Mouse (Mus musculus) midbrain, embryonic 11.5 days (tissue): ENCODE data around the gene Ywhag. TPM values are rescaled to one million over a fixed set of nuclear protein-coding genes. Genes with fewer than 3 reads are reported as not detected.

Source experiments
- ATAC-seq: fragments of 200-750 bp; cut with Nextera tagmentation; 2 replicates; pipeline ENCODE4 v1.8.0; 2017; ENCODE audit warnings: moderate TSS enrichment, moderate library complexity; ENCODE audit not compliant: low FRiP score
- DNase-seq: peaks from one replicate; pipeline ENCODE4 v3.0.0; 2015; ENCODE audit warnings: low spot score; ENCODE audit errors: missing footprints
- H3K27ac ChIP-seq: fragments of 300-500 bp; sonication (generic); 2 replicates; pipeline ENCODE4 v1.5.1; 2014; ENCODE audit warnings: low read depth, low read length
- H3K27me3 ChIP-seq: fragments of 300-500 bp; sonication (generic); 2 replicates; pipeline ENCODE4 v1.6.1; 2014; ENCODE audit warnings: mild to moderate bottlenecking, low read length, moderate library complexity, mixed read lengths; ENCODE audit not compliant: control insufficient read depth, insufficient read depth
- H3K36me3 ChIP-seq: fragments of 300-500 bp; sonication (generic); 2 replicates; pipeline ENCODE4 v1.6.1; 2014; ENCODE audit warnings: mild to moderate bottlenecking, low read length, moderate library complexity, mixed read lengths; ENCODE audit not compliant: control insufficient read depth, insufficient read depth
- H3K4me1 ChIP-seq: fragments of 300-500 bp; sonication (generic); 2 replicates; pipeline ENCODE4 v1.6.1; 2014; ENCODE audit warnings: low read length; ENCODE audit not compliant: control insufficient read depth, insufficient read depth
- H3K4me2 ChIP-seq: fragments of 300-500 bp; sonication (generic); 2 replicates; pipeline ENCODE4 v1.6.1; 2014; ENCODE audit warnings: mild to moderate bottlenecking, moderate library complexity
- H3K4me3 ChIP-seq: fragments of 300-500 bp; sonication (generic); 2 replicates; pipeline ENCODE4 v1.5.1; 2014; ENCODE audit warnings: low read depth, low read length
- H3K9ac ChIP-seq: fragments of 300-500 bp; sonication (generic); 2 replicates; pipeline ENCODE4 v1.6.1; 2014; ENCODE audit warnings: low read length
- H3K9me3 ChIP-seq: fragments of 300-500 bp; sonication (generic); 2 replicates; pipeline ENCODE4 v1.6.1; 2016; ENCODE audit warnings: low read length; ENCODE audit not compliant: control insufficient read depth
- WGBS: fragments of 180-500 bp; shearing (Covaris S2); extraction: QIAGEN DNeasy Blood & Tissue Kit; methylation state at CpG from one replicate; pipeline ENCODE4 v1.1.7; 2014; 5-methylcytosine and 5-hydroxymethylcytosine counted together
- polyA plus RNA-seq: library from polyadenylated mRNA; unstranded; fragments of >200 nt; fragmentation: Nextera tagmentation; extraction: Ambion mirVana; gene quantifications from 2 replicates; pipeline ENCODE4 v1.2.1, GENCODE M21; 2014

Gene Ywhag
- polyA plus RNA-seq, 1 experiment from 2014 or later = 182 TPM

GRCm38 (mm10) chr5:135966866-135967265, 32.5 kb upstream of the Ywhag start:
- Histone ChIP-seq H3K9me3 (no peaks in the 10 kb centered on the region), H3K36me3 (no peaks in the 10 kb centered on the region), H3K4me3 (no peak overlapping the region), H3K27me3 (peaks cover 5% of the 10 kb centered on the region; the same call in 1 of the 2 replicates), H3K4me1 (peaks cover 8% of the 10 kb centered on the region), H3K27ac (no peak overlapping the region), H3K9ac (no peak overlapping the region), H3K4me2 (no peak overlapping the region)
- WGBS = 67% methylated on average over 9 of the region's 9 CpGs
- no peak for DNase-seq
- no peak for ATAC-seq

- no peak overlapping the region for H3K4me3 ChIP-seq
- H3K9ac ChIP-seq = 0 out of 2 replicates have a peak overlapping the region, but pooled peaks have one; percentile 16
- peaks cover 5% of the 10 kb centered on the region; the same call in 1 of the 2 replicates for H3K27me3 ChIP-seq
- WGBS = 13% methylated on average over 24 of the region's 24 CpGs
- H3K27ac ChIP-seq = no peak overlapping the region
- H3K4me1 ChIP-seq = peaks cover 10% of the 10 kb centered on the region
- ATAC-seq = no peak
- DNase-seq = no peak
- H3K4me2 ChIP-seq = no peak overlapping the region
- H3K36me3 ChIP-seq = no peaks in the 10 kb centered on the region
- no peaks in the 10 kb centered on the region for H3K9me3 ChIP-seq
Measured at GRCm38 (mm10) chr5:135965501-135965930, 31.1 kb upstream of the Ywhag start.

- peak; percentile 87 for DNase-seq
- Histone ChIP-seq H3K4me3 (peak overlapping the region; percentile 42), H3K27me3 (peaks cover 5% of the 10 kb centered on the region; the same call in 1 of the 2 replicates), H3K9ac (peak overlapping the region; percentile 74), H3K36me3 (no peaks in the 10 kb centered on the region), H3K4me1 (peaks cover 10% of the 10 kb centered on the region), H3K4me2 (peak overlapping the region; percentile 69), H3K27ac (peak overlapping the region; percentile 69), H3K9me3 (no peaks in the 10 kb centered on the region)
- ATAC-seq = no peak
- WGBS = 4% methylated on average over 6 of the region's 6 CpGs
Measured at GRCm38 (mm10) chr5:135963280-135963627, 28.8 kb upstream of the Ywhag start.

- H3K4me2 ChIP-seq = peak overlapping the region; percentile 69
- ATAC-seq (peak; percentile 96), DNase-seq (peak; percentile 99)
- no peaks in the 10 kb centered on the region for H3K9me3 ChIP-seq
- H3K4me1 ChIP-seq = peaks cover 10% of the 10 kb centered on the region
- peak overlapping the region; percentile 74 for H3K9ac ChIP-seq
- peaks cover 5% of the 10 kb centered on the region; the same call in 1 of the 2 replicates for H3K27me3 ChIP-seq
- H3K36me3 ChIP-seq = no peaks in the 10 kb centered on the region
- H3K27ac ChIP-seq = peak overlapping the region; percentile 69
- WGBS = 1% methylated on average over 55 of the region's 64 CpGs
- peak overlapping the region; percentile 42 for H3K4me3 ChIP-seq
Measured at GRCm38 (mm10) chr5:135962492-135963279, 28.3 kb upstream of the Ywhag start.

GRCm38 (mm10) chr5:135962125-135962491, 27.7 kb upstream of the Ywhag start:
- Histone ChIP-seq H3K36me3 (no peaks in the 10 kb centered on the region), H3K4me3 (peak overlapping the region; percentile 42), H3K27ac (peak overlapping the region; percentile 69), H3K4me1 (peaks cover 12% of the 10 kb centered on the region), H3K4me2 (peak overlapping the region; percentile 69), H3K9ac (peak overlapping the region; percentile 74), H3K9me3 (no peaks in the 10 kb centered on the region), H3K27me3 (peaks cover 5% of the 10 kb centered on the region; the same call in 1 of the 2 replicates)
- DNase-seq (no peak), ATAC-seq (no peak)
- WGBS = 2% methylated on average over 11 of the region's 11 CpGs

- Histone ChIP-seq H3K4me1 (peaks cover 15% of the 10 kb centered on the region), H3K9ac (no peak overlapping the region), H3K9me3 (no peaks in the 10 kb centered on the region), H3K27me3 (peaks cover 5% of the 10 kb centered on the region; the same call in 1 of the 2 replicates), H3K27ac (no peak overlapping the region; the same call in 1 of the 2 replicates), H3K4me3 (no peak overlapping the region), H3K36me3 (no peaks in the 10 kb centered on the region), H3K4me2 (peak overlapping the region; percentile 69)
- DNase-seq (no peak), ATAC-seq (no peak)
- 95% methylated on average over 15 of the region's 15 CpGs for WGBS
Measured at GRCm38 (mm10) chr5:135960909-135961635, 26.7 kb upstream of the Ywhag start.

GRCm38 (mm10) chr5:135959911-135960310, 25.5 kb upstream of the Ywhag start:
- peaks cover 11% of the 10 kb centered on the region for H3K4me1 ChIP-seq
- no peaks in the 10 kb centered on the region for H3K36me3 ChIP-seq
- H3K9me3 ChIP-seq = no peaks in the 10 kb centered on the region
- H3K4me3 ChIP-seq = no peak overlapping the region
- ATAC-seq = no peak
- no peak for DNase-seq
- H3K27ac ChIP-seq = no peak overlapping the region
- WGBS = 96% methylated on average over 7 of the region's 7 CpGs
- no peak overlapping the region for H3K9ac ChIP-seq
- H3K4me2 ChIP-seq = no peak overlapping the region
- no peaks in the 10 kb centered on the region for H3K27me3 ChIP-seq

- H3K4me2 ChIP-seq = no peak overlapping the region
- H3K9me3 ChIP-seq = no peaks in the 10 kb centered on the region
- no peaks in the 10 kb centered on the region for H3K27me3 ChIP-seq
- H3K4me1 ChIP-seq = peaks cover 11% of the 10 kb centered on the region
- no peak overlapping the region for H3K9ac ChIP-seq
- peak; percentile 83 for DNase-seq
- H3K27ac ChIP-seq = no peak overlapping the region
- 91% methylated on average over 4 of the region's 4 CpGs for WGBS
- H3K4me3 ChIP-seq = no peak overlapping the region
- ATAC-seq = no peak
- H3K36me3 ChIP-seq = no peaks in the 10 kb centered on the region
Measured at GRCm38 (mm10) chr5:135958367-135958766, 24.0 kb upstream of the Ywhag start.
